Mouse (Mus musculus): ENCODE data around the gene Atp6v0b. TPM values are rescaled to one million over a fixed set of nuclear protein-coding genes. Genes with fewer than 3 reads are reported as not detected.
A peak's percentile ranks its signal among the peaks of the same experiment; 100 is the strongest.

The Atp6v0b gene
- polyA plus RNA-seq, 1 experiment from 2014 or later, result 160 TPM

GRCm38 (mm10) chr4:117887920-117888319 is 787 bp upstream of the Atp6v0b start:
- no peak for ATAC-seq (ENCODE audit: insufficient number of reproducible peaks, insufficient read depth, low FRiP score, low TSS enrichment, low read depth)
- H3K4me1 ChIP-seq (replicated peaks), result peaks cover 33% of the 10 kb centered on the region
- H3K4me3 ChIP-seq (replicated peaks), result no peak overlapping the region; the same call in 1 of the 2 replicates
- H3K27me3 ChIP-seq, result no peaks in the 10 kb centered on the region
- H3K36me3 ChIP-seq, result peaks cover 32% of the 10 kb centered on the region
- no peak overlapping the region for H3K27ac ChIP-seq
- WGBS, result 72% methylated on average over 2 of the region's 2 CpGs
- H3K9me3 ChIP-seq, result no peaks in the 10 kb centered on the region
- no peak overlapping the region for H3K9ac ChIP-seq (replicated peaks)
- peak overlapping the region; percentile 90 for H3K4me2 ChIP-seq

- Histone ChIP-seq H3K4me3 (replicated peaks) (peak overlapping the region; percentile 90), H3K4me1 (replicated peaks) (peaks cover 40% of the 10 kb centered on the region), H3K27me3 (no peaks in the 10 kb centered on the region), H3K27ac (0 out of 2 replicates have a peak overlapping the region, but pooled peaks have one; percentile 53), H3K9ac (replicated peaks) (peak overlapping the region; percentile 76), H3K4me2 (peak overlapping the region; percentile 90), H3K9me3 (no peaks in the 10 kb centered on the region), H3K36me3 (peaks cover 33% of the 10 kb centered on the region)
- no peak for ATAC-seq (ENCODE audit: insufficient number of reproducible peaks, insufficient read depth, low FRiP score, low TSS enrichment, low read depth)
- WGBS, result 3% methylated on average over 24 of the region's 24 CpGs
Observed at GRCm38 (mm10) chr4:117886644-117887043, 489 bp downstream of the Atp6v0b start.

- WGBS, result 84% methylated on average over 9 of the region's 9 CpGs
- Histone ChIP-seq H3K27me3 (no peaks in the 10 kb centered on the region), H3K4me3 (replicated peaks) (peak overlapping the region; percentile 90), H3K4me2 (peak overlapping the region; percentile 90), H3K9ac (replicated peaks) (no peak overlapping the region; the same call in 1 of the 2 replicates), H3K36me3 (peaks cover 40% of the 10 kb centered on the region), H3K27ac (no peak overlapping the region), H3K9me3 (no peaks in the 10 kb centered on the region), H3K4me1 (replicated peaks) (peaks cover 39% of the 10 kb centered on the region)
- ATAC-seq (ENCODE audit: insufficient number of reproducible peaks, insufficient read depth, low FRiP score, low TSS enrichment, low read depth), result no peak
Observed at GRCm38 (mm10) chr4:117885994-117886393, 1.1 kb downstream of the Atp6v0b start.

DNA sequence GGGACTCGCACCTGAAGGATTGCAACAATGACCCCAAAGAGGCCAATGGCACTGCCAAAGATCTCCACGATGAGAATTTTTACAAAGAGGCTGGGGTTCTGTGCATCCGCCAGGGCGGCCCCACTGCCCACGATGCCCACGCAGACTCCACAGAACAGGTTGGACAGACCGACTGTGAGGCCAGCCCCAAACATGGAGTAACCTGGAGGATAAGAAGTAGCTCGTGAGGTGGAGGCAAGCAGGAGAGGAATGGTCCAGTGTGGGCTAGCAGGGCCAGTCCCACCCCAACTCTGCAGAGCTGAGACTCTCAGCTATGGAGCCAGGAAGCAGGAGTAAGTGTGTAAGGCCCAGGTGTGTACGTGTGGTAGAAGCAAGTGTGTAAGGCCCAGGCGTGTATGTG is 2.0 kb downstream of the Atp6v0b start:
- 93% methylated on average over 10 of the region's 10 CpGs for WGBS
- ATAC-seq (ENCODE audit: insufficient number of reproducible peaks, insufficient read depth, low FRiP score, low TSS enrichment, low read depth), result no peak
- Histone ChIP-seq H3K9me3 (no peaks in the 10 kb centered on the region), H3K4me2 (no peak overlapping the region), H3K4me1 (replicated peaks) (peaks cover 35% of the 10 kb centered on the region), H3K27me3 (no peaks in the 10 kb centered on the region), H3K9ac (replicated peaks) (no peak overlapping the region), H3K4me3 (replicated peaks) (no peak overlapping the region), H3K36me3 (peaks cover 47% of the 10 kb centered on the region), H3K27ac (no peak overlapping the region)

DNA sequence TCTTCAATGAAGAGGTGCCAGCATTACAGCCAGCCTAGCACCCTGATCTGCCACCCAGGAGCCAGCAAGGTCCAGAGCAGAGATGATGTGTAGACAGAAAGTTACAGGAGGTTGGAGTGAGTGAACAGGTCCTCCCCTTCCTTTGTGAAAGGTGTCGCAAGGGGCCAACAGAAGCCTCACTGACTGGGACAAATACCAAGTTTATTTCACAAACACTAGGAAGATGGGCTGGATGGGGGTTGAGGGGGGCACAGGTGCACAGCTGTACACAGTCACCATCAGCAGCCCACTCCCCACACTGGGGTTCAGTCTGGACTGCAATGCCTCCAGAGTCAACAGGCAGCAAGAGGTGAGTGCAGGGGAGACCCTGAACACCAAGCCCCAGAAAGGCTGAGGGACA is 3.0 kb downstream of the Atp6v0b start:
- Histone ChIP-seq H3K27me3 (no peaks in the 10 kb centered on the region), H3K9ac (replicated peaks) (peak overlapping the region; percentile 95; the same call in 1 of the 2 replicates), H3K27ac (no peak overlapping the region), H3K9me3 (no peaks in the 10 kb centered on the region), H3K36me3 (peaks cover 47% of the 10 kb centered on the region), H3K4me2 (peak overlapping the region; percentile 86), H3K4me3 (replicated peaks) (peak overlapping the region; percentile 84), H3K4me1 (replicated peaks) (peaks cover 35% of the 10 kb centered on the region)
- no peak for ATAC-seq (ENCODE audit: insufficient number of reproducible peaks, insufficient read depth, low FRiP score, low TSS enrichment, low read depth)
- 92% methylated on average over 1 of the region's 1 CpGs for WGBS

GRCm38 (mm10) chr4:117882701-117883691 is 4.1 kb downstream of the Atp6v0b start, which contains the start of gene B4galt2:
Gene B4galt2, minus strand, starts transcription at chr4:117883487.
- H3K4me3 ChIP-seq (replicated peaks), result peak within 1 kb of the TSS; percentile 84
- WGBS, result 1% methylated on average over 80 of the region's 103 CpGs
- H3K4me2 ChIP-seq, result peak within 1 kb of the TSS; percentile 86
- no peaks in the 10 kb centered on the region for H3K27me3 ChIP-seq
- peak within 1 kb of the TSS; percentile 95 for H3K9ac ChIP-seq (replicated peaks)
- peaks cover 51% of the 10 kb centered on the region for H3K36me3 ChIP-seq
- no peaks in the 10 kb centered on the region for H3K9me3 ChIP-seq
- peak within 1 kb of the TSS; percentile 83 for H3K27ac ChIP-seq
- peak; percentile 53 for ATAC-seq (ENCODE audit: insufficient number of reproducible peaks, insufficient read depth, low FRiP score, low TSS enrichment, low read depth)
- H3K4me1 ChIP-seq (replicated peaks), result peaks cover 35% of the 10 kb centered on the region

DNA sequence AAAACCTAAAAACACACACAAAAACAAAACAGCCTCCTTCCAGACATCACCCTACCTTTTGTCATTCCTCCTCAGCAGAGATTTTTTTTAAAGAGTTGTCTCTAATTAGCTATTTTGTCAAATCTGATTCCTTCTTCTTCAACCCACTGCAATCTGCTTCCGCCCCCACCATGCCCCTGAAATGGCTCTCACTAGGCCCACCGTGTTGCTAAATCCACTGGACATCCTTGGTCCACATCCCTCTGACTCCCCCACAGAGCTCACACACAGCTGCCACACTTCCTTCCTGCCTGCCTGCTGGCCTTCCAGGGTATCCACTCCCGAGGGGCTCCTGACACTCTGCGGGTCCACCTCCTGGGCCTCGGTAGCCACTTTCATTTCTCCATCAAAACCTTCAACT is 8.4 kb downstream of the Atp6v0b start:
- 81% methylated on average over 5 of the region's 5 CpGs for WGBS
- Histone ChIP-seq H3K27me3 (no peaks in the 10 kb centered on the region), H3K4me2 (no peak overlapping the region), H3K9me3 (no peaks in the 10 kb centered on the region), H3K4me3 (replicated peaks) (no peak overlapping the region), H3K4me1 (replicated peaks) (peaks cover 15% of the 10 kb centered on the region), H3K27ac (no peak overlapping the region), H3K36me3 (peaks cover 76% of the 10 kb centered on the region), H3K9ac (replicated peaks) (no peak overlapping the region)
- ATAC-seq (ENCODE audit: insufficient number of reproducible peaks, insufficient read depth, low FRiP score, low TSS enrichment, low read depth), result no peak

- Histone ChIP-seq H3K27me3 (no peaks in the 10 kb centered on the region), H3K9me3 (no peaks in the 10 kb centered on the region), H3K36me3 (peaks cover 80% of the 10 kb centered on the region), H3K9ac (replicated peaks) (0 out of 2 replicates have a peak overlapping the region, but pooled peaks have one; percentile 0), H3K4me3 (replicated peaks) (no peak overlapping the region), H3K4me2 (no peak overlapping the region), H3K27ac (no peak overlapping the region), H3K4me1 (replicated peaks) (peaks cover 14% of the 10 kb centered on the region)
- no peak for ATAC-seq (ENCODE audit: insufficient number of reproducible peaks, insufficient read depth, low FRiP score, low TSS enrichment, low read depth)
- 55% methylated on average over 10 of the region's 10 CpGs for WGBS
Observed at GRCm38 (mm10) chr4:117878301-117878700, 8.8 kb downstream of the Atp6v0b start.

DNA sequence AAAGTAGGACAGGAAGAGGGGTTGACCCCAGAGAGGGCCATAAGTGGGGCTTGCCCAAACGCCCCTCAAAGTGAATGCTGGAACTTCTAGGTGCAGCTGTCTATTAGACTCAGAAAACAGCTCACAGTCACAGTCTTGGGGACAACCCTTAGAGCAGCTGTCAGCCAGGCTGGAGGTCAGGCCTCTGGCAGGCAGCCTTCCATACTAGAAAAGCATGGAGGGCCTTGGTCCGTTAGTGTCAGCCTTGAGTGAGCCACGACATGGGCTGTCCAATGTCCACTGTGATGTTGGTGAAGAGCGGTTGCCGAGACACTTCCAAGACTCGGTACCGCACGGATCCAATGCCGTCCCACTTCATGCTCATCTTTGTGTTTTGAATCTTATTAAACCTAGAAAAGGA is 13.5 kb downstream of the Atp6v0b start:
- H3K9me3 ChIP-seq, result no peaks in the 10 kb centered on the region
- no peak overlapping the region for H3K27ac ChIP-seq
- H3K4me1 ChIP-seq (replicated peaks), result peaks cover 15% of the 10 kb centered on the region
- no peak overlapping the region for H3K4me2 ChIP-seq
- H3K36me3 ChIP-seq, result peaks cover 59% of the 10 kb centered on the region
- ATAC-seq (ENCODE audit: insufficient number of reproducible peaks, insufficient read depth, low FRiP score, low TSS enrichment, low read depth), result no peak
- H3K4me3 ChIP-seq (replicated peaks), result no peak overlapping the region
- no peaks in the 10 kb centered on the region for H3K27me3 ChIP-seq
- 93% methylated on average over 9 of the region's 9 CpGs for WGBS
- H3K9ac ChIP-seq (replicated peaks), result no peak overlapping the region

GRCm38 (mm10) chr4:117872471-117872886 is 14.7 kb downstream of the Atp6v0b start, which contains the start of gene Ccdc24:
Gene Ccdc24, minus strand, starts transcription at chr4:117872557.
- Histone ChIP-seq H3K4me3 (replicated peaks) (peak within 1 kb of the TSS; percentile 21), H3K9me3 (no peaks in the 10 kb centered on the region), H3K4me2 (peak within 1 kb of the TSS; percentile 49), H3K9ac (replicated peaks) (no peak within 1 kb of the TSS; the same call in 1 of the 2 replicates), H3K27ac (no peak within 1 kb of the TSS), H3K36me3 (peaks cover 49% of the 10 kb centered on the region), H3K27me3 (no peaks in the 10 kb centered on the region), H3K4me1 (replicated peaks) (peaks cover 24% of the 10 kb centered on the region)
- ATAC-seq (ENCODE audit: insufficient number of reproducible peaks, insufficient read depth, low FRiP score, low TSS enrichment, low read depth), result peak; percentile 22; the same call in 1 of the 2 replicates
- WGBS, result 5% methylated on average over 14 of the region's 14 CpGs

GRCm38 (mm10) chr4:117871787-117872186 is 15.3 kb downstream of the Atp6v0b start:
- Histone ChIP-seq H3K4me2 (peak overlapping the region; percentile 49), H3K27ac (no peak overlapping the region), H3K27me3 (no peaks in the 10 kb centered on the region), H3K4me3 (replicated peaks) (no peak overlapping the region), H3K36me3 (peaks cover 42% of the 10 kb centered on the region), H3K9me3 (no peaks in the 10 kb centered on the region), H3K9ac (replicated peaks) (no peak overlapping the region), H3K4me1 (replicated peaks) (peaks cover 25% of the 10 kb centered on the region)
- no peak for ATAC-seq (ENCODE audit: insufficient number of reproducible peaks, insufficient read depth, low FRiP score, low TSS enrichment, low read depth)
- WGBS, result 45% methylated on average over 7 of the region's 7 CpGs

Data from limb, embryonic 12.5 days (tissue).